Mouse (Mus musculus): ENCODE results near the gene Csrnp1. TPM values are rescaled to one million over a fixed set of nuclear protein-coding genes. Genes with fewer than 3 reads are reported as not detected.
A peak's percentile ranks its signal among the peaks of the same experiment; 100 is the strongest.

Gene Csrnp1
- total RNA-seq, 2 experiments from 2014 or later, result 13.7 TPM

DNA sequence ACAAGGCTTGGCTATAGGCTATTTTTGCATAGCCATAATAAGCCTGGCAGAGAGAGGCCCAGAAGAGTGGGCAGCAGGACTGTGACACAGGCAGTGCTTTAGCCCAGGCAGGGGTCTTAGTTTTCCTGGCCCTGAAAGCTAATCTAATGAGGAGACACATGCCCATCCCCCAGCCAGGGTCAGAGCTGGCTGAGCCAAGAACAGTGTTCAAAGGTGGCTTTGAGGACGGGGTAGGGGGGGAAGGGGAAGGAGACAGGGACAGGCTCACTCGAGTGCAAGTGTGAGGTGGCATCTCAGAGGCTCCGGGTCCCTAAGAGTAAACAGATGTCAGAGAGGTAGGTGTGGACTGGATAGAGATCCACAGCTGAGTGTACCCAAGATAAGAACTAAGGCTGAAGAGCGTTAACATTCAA is 3.7 kb downstream of the Csrnp1 start:
- Histone ChIP-seq H3K4me3 (peak overlapping the region; percentile 80), H3K27ac (peak overlapping the region; percentile 96)
- no peak for TF ChIP-seq CTCF (conservative IDR thresholded peaks at IDR 0.05)
- DNase-seq (ENCODE audit: low spot score in 2 of 2), result no peak

DNA sequence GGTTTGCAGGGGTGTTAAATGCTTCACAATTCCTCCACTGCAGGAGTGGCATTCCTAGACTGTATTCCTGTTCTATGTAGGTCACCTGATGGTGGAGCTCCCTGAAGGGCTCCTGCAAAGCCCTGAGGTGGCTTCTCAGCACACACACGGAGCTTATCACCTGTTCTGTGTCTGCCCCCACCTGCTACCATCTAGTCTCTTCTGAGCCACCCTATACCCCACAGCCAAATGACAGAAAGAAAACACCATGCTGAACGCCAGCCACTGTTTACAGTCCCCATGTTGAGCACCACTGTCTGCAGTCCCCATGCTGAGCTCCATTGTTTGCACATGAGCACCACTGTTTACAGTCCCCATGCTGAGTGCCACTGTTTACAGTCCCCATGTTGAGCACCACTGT is 4.7 kb downstream of the Csrnp1 start:
- 0 out of 2 replicates have a peak overlapping the region, but pooled peaks have one; percentile 23 for H3K27ac ChIP-seq
- no peak for TF ChIP-seq CTCF (conservative IDR thresholded peaks at IDR 0.05)
- H3K4me3 ChIP-seq, result no peak overlapping the region
- DNase-seq (ENCODE audit: low spot score in 2 of 2), result no peak

DNA sequence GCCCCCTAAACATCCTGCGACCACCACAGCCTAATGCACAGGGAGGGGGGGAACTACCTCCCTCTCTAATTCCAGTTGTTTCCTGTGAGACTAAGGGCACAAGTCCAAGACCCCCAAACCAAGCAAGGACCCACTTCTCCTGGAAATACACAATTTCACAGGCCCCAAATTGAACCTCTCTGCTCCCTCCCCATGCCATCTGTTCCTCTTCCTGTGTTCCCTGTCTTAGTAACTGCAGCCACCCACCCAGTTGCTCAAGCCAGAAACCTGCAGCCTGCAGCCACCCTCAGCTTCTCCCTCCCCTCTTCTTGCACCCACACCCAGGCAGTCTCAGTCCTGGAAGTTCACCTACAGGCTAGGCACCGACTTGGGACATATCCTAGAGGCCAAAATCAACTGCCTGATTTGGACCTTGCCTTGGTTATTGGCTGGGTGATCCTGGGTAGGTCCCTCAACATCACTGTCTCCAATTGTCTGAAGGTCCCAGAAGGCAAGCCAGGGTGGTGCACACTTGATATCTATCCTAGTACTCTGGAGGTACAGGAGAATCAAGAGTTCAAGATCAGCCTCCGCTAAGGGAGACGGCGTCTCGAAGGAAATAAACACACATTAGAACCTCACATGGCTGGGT is 5.5 kb downstream of the Csrnp1 start:
- no peak for TF ChIP-seq CTCF (conservative IDR thresholded peaks at IDR 0.05)
- peak overlapping the region; percentile 67 for H3K27ac ChIP-seq
- peak; percentile 59 to 81 for DNase-seq (ENCODE audit: low spot score in 2 of 2)
- H3K4me3 ChIP-seq, result no peak overlapping the region

DNA sequence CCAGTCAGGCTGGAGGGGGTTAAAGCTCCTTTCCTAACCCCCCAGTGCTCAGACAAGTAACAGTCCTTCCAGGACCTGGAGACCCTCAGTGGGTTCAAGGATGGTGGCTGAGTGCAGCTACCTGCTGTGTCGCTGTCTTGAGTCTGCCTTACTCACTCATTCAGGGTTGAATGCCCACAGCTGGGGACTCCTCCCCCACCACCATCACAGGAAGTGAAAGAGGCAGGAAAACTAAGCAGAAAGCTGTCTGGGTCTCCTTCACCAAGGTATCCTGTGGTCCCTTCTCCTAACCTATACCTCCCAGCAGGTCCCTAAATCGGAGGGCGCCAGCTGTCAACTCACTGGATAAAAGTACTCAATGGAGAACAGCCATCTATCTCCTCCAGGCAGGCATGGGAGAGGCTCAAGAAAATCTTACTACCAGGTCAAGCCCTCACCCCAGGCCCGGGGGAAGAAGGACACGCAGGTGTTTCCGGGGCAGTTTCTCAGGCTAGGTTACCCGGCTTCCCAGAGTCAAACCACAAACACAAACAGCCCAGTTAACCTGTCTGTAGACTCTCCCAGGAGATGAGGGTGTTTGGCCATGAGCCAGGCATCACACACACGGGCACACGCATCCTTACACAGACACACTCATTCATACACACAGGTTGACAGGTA is 6.2 kb downstream of the Csrnp1 start:
- Histone ChIP-seq H3K27ac (peak overlapping the region; percentile 67), H3K4me3 (no peak overlapping the region)
- no peak for TF ChIP-seq CTCF (conservative IDR thresholded peaks at IDR 0.05)
- DNase-seq (ENCODE audit: low spot score in 2 of 2), result no peak

DNA sequence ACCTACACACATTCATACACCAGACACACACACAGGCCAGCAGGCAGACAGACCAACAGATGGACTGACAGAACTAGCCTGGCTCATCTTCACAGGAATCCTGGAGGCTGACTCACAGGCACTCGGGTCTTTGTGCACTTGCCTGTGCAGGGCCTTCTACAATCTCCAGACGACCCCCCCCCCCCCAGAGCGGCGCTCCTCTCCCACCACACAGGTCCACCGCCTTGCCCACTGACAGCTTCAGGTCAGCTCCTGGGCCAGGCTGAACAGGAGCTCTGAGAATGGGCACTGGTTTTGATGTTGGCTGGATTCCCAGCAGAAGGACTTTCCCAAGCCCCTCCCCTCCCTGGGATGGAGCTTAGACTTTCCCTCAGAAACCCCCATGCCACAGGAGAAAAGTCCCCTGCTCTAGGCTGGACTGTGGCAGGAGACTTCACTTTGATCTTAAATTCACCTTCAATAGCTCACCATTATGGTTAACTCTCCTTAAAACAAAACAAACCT is 6.8 kb downstream of the Csrnp1 start:
- TF ChIP-seq CTCF (conservative IDR thresholded peaks at IDR 0.05), result no peak
- peak in 1 of 2 experiments; percentile 44 for DNase-seq (ENCODE audit: low spot score in 2 of 2)

DNA sequence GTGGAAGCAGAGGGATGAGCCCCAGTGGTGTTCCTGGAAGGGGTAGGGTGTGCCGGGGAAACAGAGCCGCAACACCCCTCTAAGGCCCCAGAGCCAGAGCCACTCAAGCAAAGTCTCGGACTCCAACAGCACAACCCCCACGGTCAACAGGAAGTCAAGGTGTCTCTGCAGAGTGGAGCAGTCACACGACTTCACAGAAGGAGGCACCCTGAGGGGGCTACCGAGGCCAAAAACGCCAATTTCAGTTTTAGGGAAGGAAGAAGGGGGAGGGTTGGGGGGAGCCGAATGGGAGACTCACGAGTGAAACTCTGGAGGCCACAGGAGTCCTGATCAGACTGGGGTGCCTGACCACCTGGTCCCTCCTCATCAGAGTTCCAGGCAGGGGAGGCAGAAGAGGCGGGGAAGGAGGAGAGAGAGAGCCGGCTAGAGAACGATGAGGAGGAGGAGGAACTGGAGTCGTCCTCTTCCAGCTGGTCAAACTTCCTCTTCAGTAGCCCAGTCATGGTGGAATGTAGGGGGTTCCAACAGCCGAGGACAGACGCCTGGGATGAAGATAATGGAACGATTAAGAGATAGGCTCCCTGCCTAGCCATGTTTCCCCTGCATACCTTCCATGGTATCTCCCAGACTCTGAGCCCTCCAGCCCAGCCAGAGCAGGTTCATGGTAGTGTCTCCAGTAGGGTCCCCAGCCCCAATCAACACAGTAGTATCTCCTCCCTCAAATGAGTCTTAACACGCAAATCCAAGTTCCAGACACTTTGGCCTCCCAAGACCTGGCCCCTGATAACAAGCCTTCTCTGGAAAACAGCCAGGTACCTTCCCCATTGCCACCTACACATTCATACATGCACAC is 7.5 kb downstream of the Csrnp1 start:
- no peak for DNase-seq (ENCODE audit: low spot score in 2 of 2)
- Histone ChIP-seq H3K27ac (peak overlapping the region; percentile 67; the same call in 1 of the 2 replicates), H3K4me3 (no peak overlapping the region)
- no peak for TF ChIP-seq CTCF (conservative IDR thresholded peaks at IDR 0.05)

More for the DNA sequence above, 6.8 kb downstream of the Csrnp1 start:
- Histone ChIP-seq H3K4me3 (no peak overlapping the region), H3K27ac (peak overlapping the region; percentile 67)

DNA sequence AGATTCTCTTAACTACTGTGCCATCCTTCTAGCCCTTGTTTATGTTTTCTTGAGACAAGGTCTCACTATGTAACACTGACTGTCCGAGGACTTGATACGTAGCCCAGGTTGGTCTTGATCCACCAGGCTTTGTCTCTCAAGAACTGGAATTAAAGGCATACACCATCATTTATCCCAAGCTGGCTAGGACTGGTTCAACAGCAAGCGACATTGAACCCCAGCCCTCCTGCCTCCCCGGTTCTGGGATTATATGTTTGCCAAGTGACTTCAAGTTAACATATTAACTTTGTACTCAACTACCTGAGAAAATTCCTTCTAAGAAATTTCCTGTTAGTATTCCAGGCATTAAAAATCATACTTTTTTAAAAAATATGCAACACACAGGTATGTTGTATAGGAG is 9.2 kb downstream of the Csrnp1 start:
- TF ChIP-seq CTCF (conservative IDR thresholded peaks at IDR 0.05), result no peak
- DNase-seq (ENCODE audit: low spot score in 2 of 2), result no peak
- Histone ChIP-seq H3K4me3 (no peak overlapping the region), H3K27ac (no peak overlapping the region)

DNA sequence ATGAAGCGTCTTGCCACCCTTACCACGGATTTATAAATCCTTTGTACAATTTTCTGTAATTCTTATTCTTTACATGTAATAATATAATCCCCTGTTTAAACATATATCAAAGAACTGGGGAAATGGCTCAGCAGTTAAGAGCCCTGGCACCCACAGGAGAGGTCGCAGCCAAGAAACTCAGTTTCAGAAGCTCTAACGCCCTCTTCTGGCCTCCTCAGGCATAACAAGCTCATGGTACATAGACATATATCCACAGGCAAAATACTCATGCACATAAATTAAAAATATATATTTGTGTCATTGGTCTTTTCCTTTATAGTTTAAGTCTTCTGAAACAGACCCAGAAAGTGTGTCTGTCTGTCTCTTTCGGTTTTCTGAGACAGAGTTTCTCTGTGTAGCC is 9.8 kb downstream of the Csrnp1 start:
- TF ChIP-seq CTCF (conservative IDR thresholded peaks at IDR 0.05), result peak; percentile 62
- Histone ChIP-seq H3K27ac (no peak overlapping the region), H3K4me3 (no peak overlapping the region)
- DNase-seq (ENCODE audit: low spot score in 2 of 2), result no peak

DNA sequence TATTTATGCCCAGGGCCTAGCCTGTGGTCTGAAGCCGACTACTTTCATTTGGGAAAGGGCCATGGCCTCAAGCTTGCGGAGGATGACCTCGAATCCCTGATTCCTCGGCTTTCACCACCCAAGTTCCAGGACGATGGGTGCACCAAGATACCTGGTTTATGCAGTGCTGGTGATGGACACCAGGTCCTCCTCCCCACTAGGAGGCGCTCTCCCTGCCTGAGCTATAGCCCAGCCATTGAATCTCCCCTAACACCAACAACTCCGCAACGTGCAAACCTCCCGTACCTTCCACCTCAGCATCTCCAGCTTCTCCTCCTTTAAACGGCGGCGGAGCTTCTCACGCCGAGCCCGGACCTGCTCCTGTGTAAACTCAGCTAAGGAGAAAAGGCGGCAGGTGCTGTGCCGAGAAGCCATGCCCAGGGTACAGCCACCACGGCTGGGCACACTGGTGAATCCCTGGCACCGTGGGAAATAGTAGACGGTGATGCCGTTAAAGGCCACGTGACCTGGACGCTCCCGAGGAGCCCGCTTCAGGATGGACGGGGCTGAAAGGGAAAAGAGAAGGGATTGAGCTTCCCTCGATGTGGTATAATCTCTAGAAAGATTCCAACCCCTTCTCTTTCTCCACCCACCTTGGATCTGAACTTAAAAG is 10.5 kb downstream of the Csrnp1 start:
- peak; percentile 73 for TF ChIP-seq CTCF (conservative IDR thresholded peaks at IDR 0.05)
- no peak overlapping the region for H3K27ac ChIP-seq
- DNase-seq (ENCODE audit: low spot score in 2 of 2), result no peak
- H3K4me3 ChIP-seq, result no peak overlapping the region

DNA sequence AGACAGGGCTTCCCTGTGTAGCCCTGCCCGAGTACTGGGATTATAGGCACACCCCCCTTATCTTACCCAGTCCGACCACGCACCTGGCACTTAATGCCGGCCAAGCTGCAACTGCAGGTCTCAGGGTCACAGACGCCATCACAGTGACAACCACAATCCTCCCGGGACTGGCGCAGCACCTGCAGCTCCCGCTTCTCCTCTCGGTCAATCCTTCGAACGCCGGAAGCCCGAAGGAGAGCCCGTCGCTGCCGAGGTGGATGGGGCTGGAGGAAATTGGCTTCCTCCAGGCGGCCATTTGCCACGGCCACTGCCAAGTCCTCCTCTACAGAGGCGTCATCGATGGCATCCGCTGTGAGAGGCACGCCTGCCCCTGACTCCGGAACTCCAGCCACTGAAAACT is 11.2 kb downstream of the Csrnp1 start:
- Histone ChIP-seq H3K27ac (no peak overlapping the region), H3K4me3 (no peak overlapping the region)
- no peak for DNase-seq (ENCODE audit: low spot score in 2 of 2)
- no peak for TF ChIP-seq CTCF (conservative IDR thresholded peaks at IDR 0.05)

DNA sequence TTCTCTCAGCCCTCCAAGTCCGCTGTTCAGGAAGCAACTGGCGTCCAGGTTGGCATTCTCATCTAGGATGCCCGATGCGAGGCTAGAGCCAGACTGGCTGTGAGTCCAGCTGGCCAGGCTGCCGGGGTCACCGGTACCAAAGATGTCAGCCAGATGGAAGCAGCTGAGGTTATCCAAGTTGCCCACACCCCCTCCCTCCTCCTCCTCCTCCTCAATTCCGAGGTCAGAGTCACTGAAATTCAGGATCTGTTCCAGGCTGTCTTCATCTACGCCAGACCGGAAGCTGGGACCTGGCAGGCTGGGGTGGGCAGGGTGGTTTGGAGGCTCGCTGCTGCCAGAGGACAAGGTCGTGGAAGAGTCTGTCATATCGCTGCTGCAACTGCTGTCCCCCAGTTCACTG is 11.9 kb downstream of the Csrnp1 start:
- no peak overlapping the region for H3K27ac ChIP-seq
- no peak for DNase-seq (ENCODE audit: low spot score in 2 of 2)
- no peak for TF ChIP-seq CTCF (conservative IDR thresholded peaks at IDR 0.05)
- H3K4me3 ChIP-seq, result no peak overlapping the region

DNA sequence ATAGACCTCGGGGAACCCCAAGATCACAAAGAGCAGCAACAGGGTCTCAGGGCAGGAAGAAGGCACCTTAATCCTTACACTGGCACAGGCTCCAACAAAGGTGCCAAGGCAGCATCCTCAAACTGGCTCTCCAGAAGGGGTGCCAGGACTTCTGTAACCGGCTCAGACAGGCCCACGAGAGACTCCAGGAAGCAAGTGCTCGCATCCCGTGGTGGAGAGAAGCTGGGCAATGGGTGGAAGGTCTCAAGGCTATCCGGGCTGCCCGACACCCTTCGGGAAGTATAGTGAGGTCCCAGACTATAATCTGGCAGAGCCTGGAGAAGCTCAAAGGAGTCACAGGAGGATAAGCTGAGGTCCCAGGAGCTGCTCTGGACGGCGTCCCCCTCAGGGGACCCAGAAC is 12.3 kb downstream of the Csrnp1 start:
- DNase-seq (ENCODE audit: low spot score in 2 of 2), result no peak
- TF ChIP-seq CTCF (conservative IDR thresholded peaks at IDR 0.05), result no peak
- Histone ChIP-seq H3K27ac (no peak overlapping the region), H3K4me3 (no peak overlapping the region)
